Mouse (Mus musculus) spleen, postnatal 10 days (tissue): Measurements from ENCODE around the gene Nr2c2ap.

Experiments used
- DNase-seq, 2 experiments: peaks; one replicate each; pipeline ENCODE4 v3.0.0; 2021 to 2022; ENCODE audit warnings: low spot score in 2 of 2

Nr2c2ap gene

DNA sequence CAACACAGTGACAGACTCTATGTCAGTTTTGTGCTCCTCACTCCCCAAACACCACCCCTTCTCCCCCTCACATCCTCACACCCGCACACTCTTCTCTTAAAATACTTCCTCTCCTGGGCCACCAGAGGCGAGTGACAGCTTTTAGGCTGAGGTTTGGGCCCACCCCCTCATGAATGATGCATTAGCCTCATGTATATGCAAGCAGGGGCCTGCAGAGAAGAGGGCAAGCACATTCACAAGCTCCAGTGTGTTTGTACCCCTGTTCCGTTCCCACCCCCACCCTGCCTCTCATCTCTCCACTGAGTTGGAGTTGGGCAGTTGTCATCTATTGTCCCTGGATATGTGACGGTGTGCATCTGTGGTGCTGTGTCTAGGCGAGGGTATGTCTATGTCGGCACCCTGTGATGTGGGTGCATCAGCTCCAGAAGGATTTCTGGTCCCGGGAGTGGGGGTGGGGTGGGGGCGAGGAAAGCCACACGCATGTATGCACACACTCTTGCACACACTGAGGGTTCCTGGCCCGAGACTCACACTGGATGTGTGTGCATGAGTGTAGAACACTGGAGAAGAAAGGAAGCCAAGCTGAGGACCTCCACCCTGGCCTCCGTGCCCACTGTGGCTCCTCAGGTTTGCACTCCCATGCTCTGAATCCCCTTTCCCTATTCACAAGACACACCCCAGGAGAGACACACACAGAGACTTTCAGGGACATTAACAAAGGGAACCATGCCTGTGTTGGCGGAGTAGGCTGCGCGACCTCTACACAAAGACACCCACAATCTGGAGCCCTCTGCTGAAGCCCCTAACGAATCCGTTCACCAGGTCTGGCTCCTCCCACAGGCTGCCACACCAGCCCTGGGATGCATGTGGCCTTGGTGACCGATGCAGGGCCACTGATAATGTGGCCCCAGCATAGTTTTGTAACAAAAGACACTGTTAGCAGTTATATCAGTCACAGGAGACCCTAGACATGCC lies 12.1 kb upstream of the Nr2c2ap start:
- no peak for DNase-seq

DNA sequence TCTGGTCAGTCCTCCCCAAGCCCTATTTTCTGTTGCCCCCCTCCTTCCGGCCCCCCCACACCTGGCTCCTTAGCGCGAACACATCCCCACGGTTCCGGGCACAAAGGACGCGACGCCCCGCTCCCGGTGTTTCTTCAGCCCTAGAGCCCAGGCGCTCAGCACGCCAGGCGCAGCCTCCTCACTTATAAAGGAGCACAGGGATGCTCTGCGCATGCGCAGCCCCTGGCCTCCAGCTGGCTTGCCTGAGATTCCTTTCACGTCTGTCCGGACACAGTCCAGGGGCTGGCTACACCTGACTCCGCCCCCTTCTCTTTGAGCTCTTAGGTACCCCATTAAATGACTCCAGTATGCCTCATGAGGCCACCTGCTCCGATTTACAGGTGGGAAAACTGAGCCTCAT lies 10.5 kb upstream of the Nr2c2ap start, which contains the start of gene Ncan:
Gene Ncan (minus strand): TSS at position 207 of the 400 bp plus-strand sequence.
- DNase-seq: peak in 1 of 2 experiments; percentile 44

DNA sequence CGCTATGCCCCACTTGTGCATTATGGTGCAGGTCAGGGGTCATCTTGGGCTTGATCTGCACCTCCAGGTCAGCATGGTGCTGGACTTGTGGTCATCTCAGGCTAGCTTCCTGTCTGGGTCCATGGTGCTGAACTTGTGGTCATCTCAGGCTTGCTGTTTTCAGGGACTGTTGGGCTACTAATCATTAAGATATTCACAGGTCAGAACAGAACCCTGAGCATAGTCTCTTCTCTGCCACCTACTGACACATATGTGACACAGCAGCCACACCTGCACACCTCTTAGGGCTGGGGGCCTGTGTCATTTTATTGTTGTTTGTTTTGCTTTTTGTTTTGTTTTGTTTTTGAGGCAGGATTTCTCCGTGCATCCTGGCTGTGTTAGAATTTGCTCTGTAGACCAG lies 8.3 kb upstream of the Nr2c2ap start:
- no peak for DNase-seq

DNA sequence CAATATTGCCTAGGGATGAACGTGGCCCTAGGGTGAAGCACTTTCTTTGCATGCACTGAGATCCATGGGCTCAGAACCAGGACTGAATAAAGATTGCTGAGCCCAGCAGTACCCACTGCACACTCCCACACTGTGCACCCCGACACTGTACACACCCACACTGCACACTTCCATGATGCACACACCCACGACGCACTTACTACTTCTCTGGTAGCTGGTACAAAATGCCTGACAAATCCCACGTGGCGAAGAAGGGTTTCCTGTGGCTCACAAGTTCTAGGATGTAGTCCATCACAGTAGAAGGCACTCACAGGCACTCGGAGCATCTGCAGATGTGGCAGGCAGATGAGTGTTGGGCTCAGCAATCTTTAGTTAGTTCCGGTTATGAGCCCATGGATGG lies 6.1 kb upstream of the Nr2c2ap start:
- no peak for DNase-seq

DNA sequence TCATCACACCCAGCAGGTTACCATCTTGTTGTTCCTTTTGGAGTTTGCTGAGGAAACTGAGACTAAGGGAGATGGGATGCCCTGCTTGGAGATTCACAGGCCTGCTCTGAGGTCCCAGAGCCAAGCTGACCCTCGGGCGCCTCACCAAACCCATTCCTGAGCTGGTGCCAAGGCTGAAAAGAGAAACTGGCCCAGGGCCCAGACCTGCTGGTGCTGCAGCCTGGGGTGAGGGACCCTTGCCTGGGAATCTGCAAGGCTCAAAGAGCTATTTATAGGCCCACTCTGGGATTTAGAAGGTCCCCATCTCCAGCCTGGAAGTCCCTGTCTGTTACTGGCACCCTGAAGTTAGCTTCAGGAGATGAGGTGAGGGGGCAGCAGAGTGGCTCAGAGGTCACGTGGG lies 2.7 kb upstream of the Nr2c2ap start:
- DNase-seq: no peak

DNA sequence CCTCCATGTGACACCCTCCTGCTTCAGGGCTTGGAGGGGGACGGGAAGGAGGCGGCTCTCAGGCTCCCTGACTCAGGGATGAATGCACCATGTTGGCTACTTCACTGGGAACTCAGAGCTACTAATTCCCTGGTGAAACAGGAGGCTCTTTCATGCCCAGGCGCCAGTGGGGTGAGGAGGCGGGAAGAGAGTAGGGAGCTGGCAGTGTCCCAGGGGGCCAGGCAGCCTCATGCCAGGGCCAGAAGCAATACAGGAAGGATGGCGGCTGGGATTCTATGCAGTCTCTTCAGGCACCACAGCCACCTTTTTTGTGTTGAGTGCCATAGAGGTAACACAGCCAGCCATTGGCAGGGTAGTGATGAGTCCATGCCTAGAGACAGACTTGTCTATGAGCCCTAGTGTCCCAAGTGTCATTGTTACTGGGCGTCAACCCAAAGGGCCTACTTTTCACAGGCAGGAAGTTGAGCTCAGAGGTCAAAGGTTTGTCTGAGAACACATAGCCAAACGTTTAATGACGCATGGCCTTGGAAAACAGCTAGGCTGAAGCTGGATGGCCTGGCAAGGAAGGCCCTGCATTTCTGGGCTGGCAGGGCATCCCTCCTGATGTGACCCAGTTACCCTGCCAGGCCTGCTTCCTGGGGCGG lies 1.7 kb upstream of the Nr2c2ap start:
- DNase-seq: no peak

DNA sequence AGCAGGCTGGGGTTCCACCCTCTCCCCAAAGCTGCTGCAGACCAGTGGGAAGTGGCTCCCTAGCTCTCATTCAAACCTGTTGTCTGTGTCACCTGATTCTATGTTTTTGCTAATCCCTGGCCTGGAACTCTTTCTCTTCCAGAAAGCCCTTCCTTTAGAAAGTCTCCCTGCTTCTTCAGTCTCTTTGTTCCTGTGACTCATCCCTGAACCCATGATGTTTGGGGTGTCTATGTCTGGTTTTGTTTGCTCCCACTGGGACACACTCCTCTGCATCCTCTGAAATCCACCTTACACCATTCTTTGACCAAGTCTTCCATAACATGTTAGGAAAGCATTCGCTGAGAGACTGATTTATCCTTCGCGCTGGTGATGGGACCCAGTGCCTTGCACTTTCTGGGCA lies 1.1 kb upstream of the Nr2c2ap start:
- no peak for DNase-seq

DNA sequence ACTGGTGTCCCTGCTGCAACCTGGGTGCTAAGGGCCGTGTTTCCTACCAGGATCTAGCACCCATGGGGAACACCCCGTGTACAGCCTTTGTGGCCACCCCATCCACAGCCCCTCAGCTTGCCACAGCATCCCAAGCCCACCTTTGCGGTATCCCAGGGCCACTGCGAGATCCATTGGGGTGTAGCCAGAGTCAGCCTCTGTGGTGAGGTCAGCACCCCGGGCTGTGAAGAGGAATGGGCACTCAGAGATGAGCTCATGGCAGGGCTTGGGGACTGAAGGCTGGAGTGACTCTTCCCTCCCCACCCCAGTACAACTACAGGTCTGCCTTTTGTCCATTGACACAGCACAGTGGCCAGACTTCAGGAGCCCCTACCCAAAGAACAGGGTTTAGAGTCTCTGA lies 3.0 kb downstream of the Nr2c2ap start:
- no peak for DNase-seq

DNA sequence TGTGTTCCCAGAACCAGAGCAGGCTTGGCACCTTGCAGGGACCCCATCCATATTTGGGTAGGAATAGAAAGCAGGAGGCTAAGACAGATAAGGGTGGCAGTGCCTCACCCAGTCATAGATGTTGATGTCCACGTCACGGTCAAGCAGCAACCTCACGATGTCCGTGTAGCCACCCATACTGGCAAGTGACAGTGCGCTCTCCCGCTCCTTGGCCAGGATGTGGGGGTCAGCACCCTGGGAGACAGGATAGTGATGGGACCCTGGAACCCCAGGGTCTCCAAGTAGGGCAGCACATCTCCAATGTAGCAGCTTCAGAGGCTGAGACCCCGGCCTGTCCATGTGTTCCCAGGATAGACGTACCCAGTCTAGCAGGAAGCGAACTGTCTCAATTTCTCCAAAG lies 3.8 kb downstream of the Nr2c2ap start:
- no peak for DNase-seq

DNA sequence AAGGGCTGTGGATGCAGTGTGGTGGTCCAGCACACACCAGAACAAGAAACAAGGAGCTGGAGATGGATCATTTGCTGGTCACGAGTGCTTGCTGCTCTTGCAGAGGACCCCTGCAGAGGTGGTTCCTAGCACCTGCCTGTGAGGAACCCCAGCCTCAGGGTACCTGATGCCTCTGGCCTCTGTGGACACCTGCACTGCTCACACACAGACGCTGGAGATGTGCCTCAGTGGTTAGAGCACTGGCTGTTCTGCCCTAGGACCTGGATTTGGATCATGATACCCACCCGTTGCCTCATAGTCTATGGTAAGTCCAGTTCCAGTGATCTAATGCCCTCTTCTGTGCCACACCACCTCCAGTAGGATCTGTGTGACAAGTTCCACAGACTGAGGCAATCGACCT lies 5.5 kb downstream of the Nr2c2ap start:
- no peak for DNase-seq

DNA sequence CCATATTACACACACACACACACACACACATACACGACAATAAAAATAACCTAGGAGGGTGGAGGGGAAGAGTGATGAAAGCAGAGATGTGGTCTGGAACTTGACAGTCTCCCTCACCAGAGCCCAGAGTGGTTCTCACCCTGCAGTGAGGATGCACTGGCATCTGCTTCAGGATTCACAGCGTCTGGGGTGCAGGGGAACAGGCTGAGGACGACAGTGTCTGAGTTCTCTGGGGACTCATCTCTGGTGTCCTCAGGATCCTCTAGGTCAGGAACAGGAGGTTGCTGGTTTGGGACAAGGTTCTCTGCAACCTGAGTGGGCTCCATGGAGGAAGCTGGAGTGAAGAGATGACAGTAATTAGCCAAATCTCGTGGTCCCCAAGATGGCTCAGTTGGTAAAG lies 6.8 kb downstream of the Nr2c2ap start:
- DNase-seq: no peak

DNA sequence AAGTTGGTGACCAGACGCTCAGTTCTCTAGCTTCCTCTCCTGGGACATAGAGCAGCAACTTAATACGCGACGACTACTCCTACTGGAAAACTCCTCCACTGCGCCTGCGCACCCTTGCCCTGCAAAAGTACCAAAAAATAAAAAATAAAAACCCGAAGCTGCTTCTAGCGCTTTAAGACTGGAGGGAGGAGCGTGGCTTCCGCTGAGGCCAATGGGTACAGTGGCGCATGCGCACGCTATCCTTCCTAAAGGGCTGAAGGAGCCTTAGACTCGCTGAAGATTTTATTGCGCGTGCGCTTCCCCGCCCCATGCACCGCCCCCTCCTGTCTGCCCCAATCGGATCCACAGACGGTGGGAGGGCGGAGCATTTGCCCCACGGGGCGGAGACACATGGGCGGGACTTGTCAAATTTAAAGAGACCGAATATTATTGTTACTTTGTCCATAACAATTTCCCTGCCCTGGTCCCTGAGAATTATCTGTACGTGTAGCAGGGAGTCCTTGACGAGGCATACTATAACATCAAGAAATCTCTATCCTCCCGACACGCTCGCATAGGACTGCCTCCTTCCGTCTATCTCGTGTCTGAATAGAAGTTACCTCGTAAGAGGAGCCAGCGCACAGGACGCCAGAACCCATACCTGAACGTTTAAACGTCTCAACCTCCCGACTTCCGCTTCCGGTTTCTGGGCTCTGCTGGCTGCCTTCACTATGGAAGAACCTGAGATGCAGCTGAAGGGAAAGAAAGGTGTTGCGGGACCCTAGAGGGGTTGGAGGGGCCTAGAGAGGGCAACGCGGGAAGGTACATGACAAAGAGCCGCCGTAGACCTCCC lies 8.1 kb downstream of the Nr2c2ap start, which contains the start of the genes Rfxank, Borcs8 and Mef2b:
Gene Rfxank (minus strand): TSS at position 129 of the 832 bp plus-strand sequence.
Gene Borcs8 (plus strand): TSS at position 474 of the 832 bp plus-strand sequence.
Gene Mef2b (plus strand): TSS at position 686 of the 832 bp plus-strand sequence.
- DNase-seq: peak; percentile 94 to 99

DNA sequence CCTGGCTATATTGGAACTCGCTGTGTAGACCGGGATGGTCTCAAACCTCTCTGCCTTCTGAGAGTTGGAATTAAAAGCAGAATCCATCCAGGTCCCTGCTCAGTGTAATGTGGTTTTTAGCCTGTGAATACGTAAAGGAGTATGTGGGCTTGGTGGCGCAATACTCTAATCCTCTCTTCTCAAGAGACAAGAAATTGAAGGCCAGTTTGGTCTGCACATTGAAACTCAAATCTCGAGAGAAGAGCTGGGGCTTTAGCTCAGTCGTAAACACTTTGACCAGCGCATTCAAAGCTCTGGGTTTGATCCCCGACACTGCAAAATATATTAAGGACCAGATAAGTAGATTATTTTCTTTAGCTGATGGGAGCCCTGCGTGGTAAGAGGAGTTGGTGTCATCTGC lies 8.8 kb downstream of the Nr2c2ap start:
- DNase-seq: no peak

DNA sequence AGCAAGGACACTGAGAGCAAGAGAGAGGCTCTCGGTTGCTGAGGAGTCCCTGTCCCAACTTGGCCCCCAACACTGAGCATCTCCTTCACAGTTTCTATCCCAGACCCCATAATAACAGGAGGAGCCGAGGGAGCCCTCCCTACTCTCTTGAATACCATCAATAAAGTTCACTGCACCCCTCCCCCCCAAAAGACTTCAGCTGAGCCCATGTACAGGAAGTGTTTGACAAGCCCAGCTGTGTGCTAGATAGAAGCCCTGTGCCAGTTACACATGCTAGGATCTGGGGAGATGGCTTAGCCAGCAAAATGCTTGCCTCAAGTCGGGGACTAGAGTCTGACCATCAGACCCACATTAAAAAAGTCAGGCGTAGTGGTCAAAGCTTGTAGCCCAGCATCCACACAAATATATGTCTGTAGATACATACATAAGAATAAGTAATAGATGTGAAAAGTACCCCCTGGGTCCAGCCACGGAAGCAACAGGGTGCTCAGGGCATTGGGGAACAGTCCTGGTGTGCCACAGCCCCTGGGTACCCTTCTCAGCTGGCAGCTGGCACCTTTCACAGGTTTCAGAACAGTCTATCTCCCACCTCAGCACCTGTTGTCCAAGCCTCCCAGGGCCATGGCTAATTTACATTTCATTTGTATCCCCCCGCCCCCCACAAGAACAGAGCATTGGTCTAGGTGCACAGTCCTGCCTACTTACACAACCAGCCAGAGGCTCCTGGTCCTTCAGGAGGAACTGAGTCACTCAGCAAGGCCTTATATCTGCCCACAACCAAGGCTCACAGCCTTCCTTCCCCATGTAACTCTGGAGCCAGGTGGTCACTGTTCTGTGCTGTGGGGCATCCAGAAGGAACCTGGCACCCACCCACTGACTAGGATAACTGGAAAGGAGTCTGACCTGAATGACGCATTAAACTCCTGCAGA lies 16.8 kb downstream of the Nr2c2ap start:
- DNase-seq: no peak

DNA sequence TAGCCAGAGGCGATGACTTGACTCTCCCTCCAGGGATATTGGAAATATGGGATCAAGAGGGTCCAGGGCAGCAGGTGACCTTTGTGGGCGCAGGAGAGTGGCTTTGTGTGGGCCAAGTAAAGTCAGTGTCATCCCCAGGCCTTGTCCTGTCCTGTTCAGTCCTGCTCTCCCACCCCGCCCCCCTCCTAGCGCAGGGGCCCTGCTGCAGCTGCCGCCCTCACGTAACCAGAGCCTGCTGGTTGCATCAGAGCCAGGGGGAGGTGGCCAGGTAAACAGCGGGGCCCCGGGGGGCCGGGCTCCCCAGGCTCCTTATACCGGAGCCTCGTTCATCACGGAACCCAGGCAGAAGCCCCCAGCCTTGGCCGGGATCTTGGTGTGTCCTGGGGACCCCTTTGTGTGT lies 19.0 kb downstream of the Nr2c2ap start:
- DNase-seq: no peak

DNA sequence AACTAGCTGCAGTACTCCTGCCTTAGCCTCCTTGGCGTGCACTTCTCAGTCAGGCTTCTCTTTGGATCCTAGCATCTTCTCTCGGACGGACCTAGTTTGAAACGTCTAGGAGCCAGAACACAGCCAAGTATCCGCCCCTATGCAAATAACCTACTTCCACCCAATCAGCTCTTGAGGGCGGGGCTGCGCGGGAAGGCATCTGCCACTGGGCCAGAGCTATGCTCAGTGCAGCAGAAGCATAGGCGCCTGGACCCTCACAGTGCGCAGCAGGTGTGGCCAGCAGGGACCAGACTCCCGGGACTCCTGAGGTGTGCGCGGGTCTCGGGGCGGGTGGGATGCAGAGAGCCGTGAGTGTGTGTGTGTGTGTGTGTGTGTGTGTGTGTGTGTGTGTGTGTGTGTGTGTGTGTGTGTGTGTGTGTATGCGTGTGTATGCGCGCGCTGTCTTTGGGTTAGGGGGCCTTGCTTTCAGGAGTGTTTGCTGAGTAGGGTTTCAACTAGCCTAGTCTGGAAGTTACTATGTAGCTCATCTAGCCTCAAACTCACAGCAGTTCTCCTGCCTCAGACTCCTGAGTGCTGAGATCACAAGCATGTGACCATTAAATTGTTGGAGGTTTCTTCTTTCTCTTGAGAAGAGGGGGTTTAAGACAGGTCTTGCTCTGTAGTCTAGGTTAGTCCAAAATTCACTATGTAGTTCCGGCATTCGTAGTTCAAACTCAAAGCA lies 21.6 kb downstream of the Nr2c2ap start:
- DNase-seq: peak; percentile 59 to 87

DNA sequence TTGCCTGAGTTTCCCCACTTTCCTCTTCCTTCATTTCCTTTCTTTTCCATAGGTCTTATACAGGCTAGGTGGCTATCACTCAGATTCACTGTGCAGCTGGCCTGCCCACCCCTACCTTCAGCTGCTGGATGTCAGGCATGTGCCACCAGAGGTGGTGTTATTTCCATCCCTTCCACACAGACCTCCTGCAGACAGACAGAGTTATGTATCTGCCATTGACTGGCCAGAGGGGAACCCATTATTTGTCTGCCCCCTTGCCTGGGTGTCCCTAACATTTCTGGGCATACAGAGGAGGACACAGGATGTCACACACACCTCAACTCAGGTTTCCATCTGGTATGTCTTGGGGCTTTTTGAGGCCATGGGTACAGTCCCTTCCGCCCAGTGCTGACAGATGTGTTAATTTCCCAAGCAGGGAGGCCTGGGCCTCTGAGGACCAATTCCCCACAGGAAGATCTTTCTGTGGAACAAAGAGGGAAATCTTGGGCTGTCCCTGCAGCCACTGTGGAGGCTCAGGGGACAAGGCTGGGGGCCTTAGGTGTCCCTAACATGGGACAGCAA lies 26.2 kb downstream of the Nr2c2ap start:
- no peak for DNase-seq

DNA sequence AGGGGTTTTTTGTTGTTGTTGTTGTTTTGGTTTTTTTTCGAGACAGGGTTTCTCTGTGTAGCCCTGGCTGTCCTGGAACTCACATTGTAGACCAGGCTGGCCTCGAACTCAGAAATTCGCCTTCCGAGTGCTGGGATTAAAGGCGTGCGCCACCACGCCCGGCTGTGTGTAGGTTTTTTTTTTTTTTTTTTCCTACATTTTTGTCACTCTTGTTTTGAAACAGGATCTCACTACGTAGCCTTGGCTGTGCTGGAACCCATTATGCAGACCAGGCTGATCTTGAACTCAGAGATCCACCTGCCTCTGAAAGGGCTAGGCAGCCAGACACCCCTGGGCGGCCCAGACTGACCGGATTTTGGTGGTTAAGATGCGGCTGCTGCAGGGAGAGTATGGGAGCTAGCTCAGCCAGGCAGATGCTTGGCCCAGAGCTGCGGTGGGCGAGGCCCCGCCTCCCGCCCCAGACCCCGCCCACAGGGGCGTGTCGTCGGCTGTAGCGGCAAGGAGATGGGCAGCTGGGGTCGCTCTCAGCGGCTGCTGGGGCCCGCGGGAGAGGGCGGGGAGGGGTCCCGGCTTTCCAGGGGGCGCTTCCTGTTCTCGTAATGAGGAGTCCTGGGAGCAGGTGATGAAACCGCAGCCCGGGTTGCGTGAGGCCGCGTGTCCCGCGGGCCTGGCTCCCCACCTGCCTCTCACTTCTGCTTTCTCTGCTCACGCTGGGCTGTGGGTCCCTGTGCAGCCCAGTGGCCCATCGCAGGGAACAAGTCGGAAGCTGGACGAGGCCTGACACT lies 27.1 kb downstream of the Nr2c2ap start:
- peak; percentile 73 to 79 for DNase-seq

DNA sequence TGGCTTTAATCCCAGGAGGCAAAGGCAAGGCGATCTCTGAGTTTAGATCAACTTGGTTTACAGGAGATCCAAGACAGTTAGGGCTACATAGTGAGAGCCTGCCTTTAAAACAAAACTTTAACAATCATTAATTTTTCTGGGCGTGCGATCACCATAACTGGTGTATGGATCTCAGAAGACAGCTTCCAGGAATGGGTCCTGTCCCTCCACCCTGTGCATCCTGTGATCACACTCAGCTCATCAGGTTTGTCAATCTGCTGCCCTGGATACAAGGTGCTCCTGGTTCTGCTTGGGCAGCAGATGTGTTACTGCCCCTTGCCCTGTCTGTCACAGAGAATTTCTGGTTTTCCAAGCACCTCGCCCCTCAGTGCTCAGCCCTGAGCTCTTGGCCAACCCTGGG lies 28.1 kb downstream of the Nr2c2ap start:
- DNase-seq: no peak
